Mouse (Mus musculus) Patski (cell line): ENCODE data around the gene Tldc2. TPM values are rescaled to one million over a fixed set of nuclear protein-coding genes. Genes with fewer than 3 reads are reported as not detected.

Experiments
- ATAC-seq: fragments of 100-300 bp; one replicate; pipeline ENCODE4 v1.8.0; 2021
- CTCF ChIA-PET: fragments of 350-600 bp; sonication (Branson Sonifier 250); formaldehyde crosslinking; loops from one replicate; lab custom pipeline; 2022; ENCODE audit warnings: inconsistent platforms; lab: Charles Lee
- POLR2A ChIA-PET: fragments of 350-600 bp; sonication (Branson Sonifier 250); formaldehyde crosslinking; loops from one replicate; lab custom pipeline; 2022; ENCODE audit warnings: antibody characterized with exemption, inconsistent platforms; lab: Charles Lee
- DNase-seq: peaks from one replicate; pipeline ENCODE4 v3.0.0-alpha.2; 2011; ENCODE audit warnings: low read depth, low spot score
- H3K27me3 ChIP-seq: fragments of 371-371 bp; one replicate; pipeline ENCODE4 v1.5.1; 2021
- CTCF ChIP-seq: fragments of 100-300 bp; IDR thresholded peaks from one replicate; pipeline ENCODE4 v1.5.1; 2021
- in situ Hi-C: fragments of 300-500 bp; cut with MboI; formaldehyde crosslinking; loops from 3 replicates; pipeline ENCODE4 v1.11.1; 2018; ENCODE audit warnings: low pct_unique_long_range_greater_than_20kb, mixed read lengths
- polyA plus RNA-seq: library from polyadenylated mRNA; unstranded; gene quantifications from one replicate; pipeline ENCODE4 v1.2.3, GENCODE M21; 2021

The Tldc2 gene
- 0.33 TPM for polyA plus RNA-seq

DNA sequence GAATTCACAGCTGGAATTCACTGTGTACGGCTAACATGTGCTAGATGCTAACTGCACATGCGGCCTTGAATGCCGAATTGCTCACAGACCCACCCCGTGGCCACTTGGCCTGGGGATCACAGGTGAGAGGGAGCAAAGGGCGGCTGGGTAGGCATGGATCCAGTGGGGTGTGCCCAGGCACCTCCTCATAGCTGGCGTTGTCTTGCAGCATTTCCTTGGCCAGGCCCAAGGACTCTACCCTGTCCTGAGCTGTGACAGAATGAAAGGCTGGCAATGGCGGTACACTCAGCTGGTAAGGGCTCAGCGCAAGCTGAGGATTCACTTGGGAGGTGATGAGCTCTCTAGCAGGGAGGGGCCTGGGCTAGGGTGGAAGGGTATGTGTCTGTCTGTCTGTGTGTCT is at the start of gene Tldc2:
Gene Tldc2, plus strand, starts transcription at position 260 of the 400 bp plus-strand sequence.
- POLR2A ChIA-PET: interaction anchor here (1.0 kb wide), 1 partner anchor 221 kb away, joined by 3 read pairs; no protein-coding TSS in a partner anchor
- DNase-seq (no peak), ATAC-seq (no peak)
- no peaks in the 10 kb centered on the region for H3K27me3 ChIP-seq
- CTCF ChIA-PET: no interaction called here
- in situ Hi-C loops: loop anchor here (10.0 kb wide), 1 partner anchor 212 kb away; no protein-coding TSS in a partner anchor
- no peak for TF ChIP-seq CTCF

DNA sequence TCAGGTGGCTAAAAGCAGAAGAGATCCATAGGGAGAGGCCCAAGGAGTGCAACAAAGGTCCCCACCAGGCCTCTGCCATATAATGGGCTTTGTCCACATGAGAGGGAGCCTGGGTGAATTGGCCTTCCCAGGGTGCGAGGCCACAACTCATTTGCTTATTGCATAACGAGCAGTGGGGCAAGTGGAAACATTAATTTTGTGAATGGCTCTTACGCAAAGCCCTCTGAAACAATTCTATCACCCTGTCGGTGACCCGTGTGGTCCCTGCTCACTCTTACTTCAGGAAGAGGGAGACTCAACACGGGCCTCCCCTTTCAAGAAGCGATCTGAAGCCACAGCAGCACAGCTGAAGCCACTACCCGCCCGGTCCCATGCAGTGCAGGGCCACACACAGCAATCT is 49.6 kb upstream of the Tldc2 start:
- POLR2A ChIA-PET: no interaction called here
- CTCF ChIA-PET: interaction anchor here (1.4 to 1.6 kb wide), 2 partner anchors 9 to 16 kb away, joined by 3 to 4 read pairs; no protein-coding TSS in a partner anchor
- no peaks in the 10 kb centered on the region for H3K27me3 ChIP-seq
- no peak for DNase-seq
- TF ChIP-seq CTCF: no peak
- in situ Hi-C loops: no loop called here
- no peak for ATAC-seq

- DNase-seq: no peak
- POLR2A ChIA-PET: interaction anchor here (1.5 kb wide), 1 partner anchor 53 kb away, joined by 3 read pairs; no protein-coding TSS in a partner anchor
- in situ Hi-C loops: no loop called here
- CTCF ChIA-PET: interaction anchor here (0.6 to 1.8 kb wide), 3 partner anchors 10 to 94 kb away, joined by 3 to 4 read pairs (median 3); no protein-coding TSS in a partner anchor
- TF ChIP-seq CTCF: no peak
- no peaks in the 10 kb centered on the region for H3K27me3 ChIP-seq
- ATAC-seq: no peak
These were observed 46.8 kb upstream of the Tldc2 start for GRCm38 (mm10) chr2:157039900-157040648.

DNA sequence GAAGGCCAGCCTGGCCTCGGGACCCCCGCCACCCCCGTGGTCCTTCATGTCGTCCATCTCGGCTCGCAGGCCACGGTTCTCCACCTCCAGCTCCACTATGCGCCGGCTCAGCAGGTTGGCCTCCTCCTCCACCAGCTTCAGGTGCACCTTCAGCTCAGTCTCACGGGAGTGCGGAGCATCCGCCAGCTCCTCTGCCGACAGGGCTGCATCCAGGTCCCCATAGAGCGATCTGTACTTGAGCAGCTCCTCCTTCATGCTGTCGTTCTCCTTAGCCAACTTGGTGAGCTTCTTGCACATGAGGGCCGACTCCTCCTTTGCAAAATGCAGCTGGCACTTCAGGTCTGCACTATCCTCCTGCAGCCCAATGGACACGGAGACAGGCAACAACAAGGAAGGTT is 46.2 kb upstream of the Tldc2 start:
- ChIA-PET CTCF (interaction anchor here (0.9 to 1.8 kb wide), 2 partner anchors 10 to 15 kb away, joined by 3 to 4 read pairs; no protein-coding TSS in a partner anchor), POLR2A (interaction anchor here (1.5 kb wide), 1 partner anchor 52 kb away, joined by 3 read pairs; no protein-coding TSS in a partner anchor)
- no peak for ATAC-seq
- no peaks in the 10 kb centered on the region for H3K27me3 ChIP-seq
- TF ChIP-seq CTCF: no peak
- in situ Hi-C loops: no loop called here
- DNase-seq: no peak

- in situ Hi-C loops: no loop called here
- POLR2A ChIA-PET: interaction anchor here (1.5 kb wide), 1 partner anchor 51 kb away, joined by 3 read pairs; no protein-coding TSS in a partner anchor
- no peaks in the 10 kb centered on the region for H3K27me3 ChIP-seq
- DNase-seq (no peak), ATAC-seq (no peak)
- TF ChIP-seq CTCF: no peak
- CTCF ChIA-PET: interaction anchor here (1.8 kb wide), 1 partner anchor 11 kb away, joined by 4 read pairs; no protein-coding TSS in a partner anchor
These were observed 45.4 kb upstream of the Tldc2 start for GRCm38 (mm10) chr2:157041421-157041820.

DNA sequence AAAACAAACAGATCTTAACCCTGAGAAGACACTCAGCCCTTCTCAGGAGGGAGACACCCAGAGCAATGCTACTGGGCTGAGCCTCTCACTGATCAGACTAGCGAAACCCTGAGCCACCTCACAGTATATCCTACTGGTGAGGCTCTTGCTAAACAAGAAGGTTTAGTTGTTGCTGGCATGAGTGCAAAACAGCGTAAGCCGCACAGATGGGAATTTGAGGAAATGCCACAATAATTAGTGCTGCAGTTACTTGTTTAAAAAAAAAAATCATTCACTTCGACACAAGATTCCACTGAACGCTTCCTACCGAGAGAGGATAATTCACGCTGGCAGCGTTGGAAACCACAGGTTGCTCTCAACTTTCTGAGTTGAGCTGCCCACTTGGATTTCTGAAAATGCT is 43.3 kb upstream of the Tldc2 start:
- H3K27me3 ChIP-seq: no peaks in the 10 kb centered on the region
- DNase-seq (no peak), ATAC-seq (no peak)
- no peak for TF ChIP-seq CTCF
- ChIA-PET POLR2A (no interaction called here), CTCF (no interaction called here)
- in situ Hi-C loops: no loop called here

DNA sequence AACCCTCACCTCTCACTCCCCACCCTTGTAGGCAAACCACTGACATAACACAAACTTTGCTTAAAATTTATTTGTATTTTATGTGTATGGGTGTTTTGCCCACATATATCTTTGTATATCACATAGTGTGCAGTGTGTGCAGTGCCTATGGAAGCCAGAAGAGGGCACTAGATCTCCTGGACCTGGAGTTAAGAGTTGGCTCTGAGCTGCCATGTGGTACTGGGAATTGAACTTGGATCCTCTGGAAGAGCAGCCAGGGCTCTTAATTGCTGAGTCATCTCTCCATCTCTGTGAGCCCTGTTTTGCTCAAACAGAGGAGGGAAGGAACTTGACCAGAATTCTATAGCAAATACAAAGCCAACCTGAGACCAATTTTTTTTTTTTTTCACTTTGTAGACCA is 42.9 kb upstream of the Tldc2 start:
- no peak for ATAC-seq
- DNase-seq: no peak
- ChIA-PET CTCF (no interaction called here), POLR2A (interaction anchor here (0.6 kb wide), 1 partner anchor 1169 kb away, joined by 3 read pairs; no protein-coding TSS in a partner anchor)
- no peaks in the 10 kb centered on the region for H3K27me3 ChIP-seq
- in situ Hi-C loops: no loop called here
- TF ChIP-seq CTCF: no peak

DNA sequence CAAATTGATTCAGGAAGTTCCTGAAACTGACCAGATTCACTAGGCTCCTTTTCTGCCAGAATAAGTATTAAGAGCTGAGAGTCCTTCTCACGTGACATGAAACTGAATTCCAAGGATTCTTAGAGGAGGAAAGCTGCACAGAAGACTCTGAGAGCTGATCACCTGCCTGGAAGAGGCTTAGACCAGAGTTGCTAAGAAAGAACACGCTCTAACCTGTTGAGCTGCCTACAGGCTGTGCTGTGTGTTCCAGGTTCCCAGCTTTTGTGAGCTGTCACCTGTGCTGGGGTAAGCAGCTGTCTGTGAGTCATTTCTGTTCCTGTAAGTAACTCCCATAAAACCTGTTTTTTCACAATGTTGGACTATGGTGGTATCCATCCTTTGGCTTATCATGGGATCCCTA is 40.9 kb upstream of the Tldc2 start:
- ATAC-seq (no peak), DNase-seq (no peak)
- CTCF ChIA-PET: interaction anchor here (1.2 to 1.7 kb wide), 3 partner anchors 8 to 35 kb away, joined by 3 to 4 read pairs (median 3); partner anchors contain the start of gene Soga1
- no peaks in the 10 kb centered on the region for H3K27me3 ChIP-seq
- POLR2A ChIA-PET: interaction anchor here (1.7 kb wide), 1 partner anchor 26 kb away, joined by 5 read pairs; no protein-coding TSS in a partner anchor
- no peak for TF ChIP-seq CTCF
- in situ Hi-C loops: no loop called here

DNA sequence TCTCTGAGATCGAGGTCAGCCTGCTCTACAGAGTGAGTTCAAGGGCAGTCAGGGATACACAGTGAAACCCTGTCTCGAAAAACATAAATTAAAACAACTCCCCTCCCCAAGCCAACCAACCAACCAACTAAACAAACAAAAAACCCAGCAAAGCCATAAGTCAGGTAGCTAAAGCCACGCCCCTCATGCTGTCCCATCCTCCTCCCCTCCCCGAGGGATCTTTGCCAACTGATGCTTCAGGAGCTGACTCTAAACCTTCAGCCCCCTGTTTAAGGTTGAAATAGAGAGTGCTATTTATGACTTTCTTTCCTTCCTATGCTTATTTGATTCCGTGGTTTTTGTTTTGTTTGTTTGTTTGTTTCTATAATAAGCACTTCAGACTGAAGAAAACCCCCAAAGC is 39.9 kb upstream of the Tldc2 start:
- DNase-seq: no peak
- no peaks in the 10 kb centered on the region for H3K27me3 ChIP-seq
- CTCF ChIA-PET: interaction anchor here (1.2 to 1.7 kb wide), 3 partner anchors 9 to 34 kb away, joined by 3 to 4 read pairs (median 3); partner anchors contain the start of gene Soga1
- TF ChIP-seq CTCF: no peak
- ATAC-seq: no peak
- POLR2A ChIA-PET: no interaction called here
- in situ Hi-C loops: no loop called here

- ChIA-PET CTCF (interaction anchor here (1.6 kb wide), 1 partner anchor 18 kb away, joined by 4 read pairs; no protein-coding TSS in a partner anchor), POLR2A (interaction anchor here (1.8 kb wide), 1 partner anchor 29 kb away, joined by 6 read pairs; no protein-coding TSS in a partner anchor)
- no peak for DNase-seq
- no peak for ATAC-seq
- in situ Hi-C loops: no loop called here
- no peaks in the 10 kb centered on the region for H3K27me3 ChIP-seq
- TF ChIP-seq CTCF: no peak
These were observed 38.3 kb upstream of the Tldc2 start for GRCm38 (mm10) chr2:157048395-157049181.
